10 mouse cellular contexts compared by ENCODE assay signal in the genomic region with DNA sequence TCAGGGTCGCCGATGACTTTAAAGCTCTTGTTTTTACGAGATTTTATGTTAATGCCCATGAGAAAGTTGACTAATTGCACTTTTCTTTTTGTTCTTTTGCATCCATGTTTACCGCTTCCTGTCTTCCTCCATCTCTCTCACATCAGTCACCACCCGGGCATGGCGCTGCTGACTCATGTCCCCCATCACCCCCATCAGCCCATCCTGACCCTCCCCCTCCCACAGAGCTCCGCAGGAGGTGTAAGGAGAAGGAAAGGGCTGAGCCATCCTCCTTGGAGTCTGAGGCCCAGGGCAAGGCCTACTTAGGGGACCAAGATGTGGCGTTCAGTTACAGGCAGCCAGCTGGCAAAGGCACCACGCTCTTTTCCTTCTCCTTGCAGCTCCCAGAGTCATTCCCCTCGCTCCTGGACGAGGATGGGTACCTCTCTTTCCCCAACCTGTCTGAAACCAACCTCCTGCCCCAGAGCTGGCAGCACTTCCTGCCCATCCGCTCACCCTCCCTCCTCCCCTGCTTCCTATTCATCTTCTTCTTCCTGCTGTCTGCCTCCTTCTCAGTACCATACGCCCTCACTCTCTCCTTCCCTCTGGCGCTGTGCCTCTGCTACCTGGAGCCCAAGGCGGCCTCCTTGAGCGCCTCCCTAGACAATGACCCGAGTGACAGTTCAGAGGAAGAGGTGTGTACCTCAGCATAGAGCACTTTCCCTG.
A peak's percentile ranks its signal among the peaks of the same experiment; 100 is the strongest.
DNase-seq lines count a peak whose midpoint lies in the region; ATAC-seq and TF ChIP-seq lines count a peak whose summit lies in the region.
"Had no signal": no experiment of that assay in that cellular context is flagged by ENCODE, and none has a peak within 500 bp of the region (broad histone marks: within the 10 kb centered on the region; RNA-seq: fewer than 3 reads in every experiment).

No protein-coding gene starts in this region.

- H3K27me3 ChIP-seq in heart, embryonic 15.5 days = no peaks in the 10 kb centered on the region
- H3K27me3 ChIP-seq in intestine, embryonic 16.5 days (replicated peaks; ENCODE audit: control insufficient read depth, insufficient read depth, low read length) = no peaks in the 10 kb centered on the region
- H3K27me3 ChIP-seq: limb, embryonic 13.5 days had no signal

- H3K27ac ChIP-seq in heart, embryonic 15.5 days = 0 out of 2 replicates have a peak overlapping the region, but pooled peaks have one; percentile 15
- no peak overlapping the region for H3K27ac ChIP-seq in ES-E14 (ENCODE audit: insufficient read depth, low read depth, low read length, poor library complexity, severe bottlenecking)
- no peak overlapping the region for H3K27ac ChIP-seq in intestine, embryonic 16.5 days (ENCODE audit: low read length)
- H3K27ac ChIP-seq: limb, embryonic 13.5 days had no signal

- in situ Hi-C loops in ES-E14 (cut with MboI; ENCODE audit: low sequenced_read_pairs in 2 of 2, unreplicated experiment in 2 of 2) = no loop called here

- no peaks in the 10 kb centered on the region for H3K9me3 ChIP-seq in heart, embryonic 15.5 days (replicated peaks)
- H3K9me3 ChIP-seq in ES-E14 (ENCODE audit: control insufficient read depth, insufficient read depth, low read depth, low read length) = no peaks in the 10 kb centered on the region
- H3K9me3 ChIP-seq in intestine, embryonic 16.5 days (ENCODE audit: control insufficient read depth, low read length) = no peaks in the 10 kb centered on the region
- H3K9me3 ChIP-seq: limb, embryonic 13.5 days had no signal

- ATAC-seq in heart, embryonic 15.5 days (replicated peaks; ENCODE audit: insufficient number of reproducible peaks, insufficient read depth, low FRiP score, low read depth) = no peak
- ATAC-seq in intestine, embryonic 16.5 days = no peak

- no peak overlapping the region for H3K4me3 ChIP-seq in heart, embryonic 15.5 days
- 0 out of 4 replicates have a peak overlapping the region, but pooled peaks of 1 of the 2 experiments have one; percentile 14 for H3K4me3 ChIP-seq in ES-E14 (ENCODE audit: insufficient read depth in 1 of 2, low read depth in 1 of 2, low read length in 2 of 2, poor library complexity in 1 of 2, severe bottlenecking in 1 of 2)
- H3K4me3 ChIP-seq in intestine, embryonic 16.5 days (ENCODE audit: low read length) = no peak overlapping the region
- H3K4me3 ChIP-seq: limb, embryonic 13.5 days had no signal

- 52% methylated on average over 17 of the region's 17 CpGs for WGBS in heart, embryonic 15.5 days
- WGBS in intestine, embryonic 16.5 days = 49% methylated on average over 17 of the region's 17 CpGs

- peaks cover 39% of the 10 kb centered on the region for H3K4me1 ChIP-seq in heart, embryonic 15.5 days (replicated peaks)
- H3K4me1 ChIP-seq in ES-E14 (ENCODE audit: control insufficient read depth in 2 of 2, insufficient read depth in 2 of 2, low read length in 2 of 2, poor library complexity in 1 of 2) = peaks cover 3 to 8% of the 10 kb centered on the region in 2 experiments; a peak in 1 of 4 replicates
- no peaks in the 10 kb centered on the region for H3K4me1 ChIP-seq in intestine, embryonic 16.5 days (ENCODE audit: control insufficient read depth, insufficient read depth, low read length)
- H3K4me1 ChIP-seq: limb, embryonic 13.5 days had no signal

- H3K9ac ChIP-seq in heart, embryonic 15.5 days = no peak overlapping the region
- peak overlapping the region; percentile 8 for H3K9ac ChIP-seq in ES-E14 (ENCODE audit: insufficient read depth, low read depth, low read length, poor library complexity, severe bottlenecking)
- H3K9ac ChIP-seq in intestine, embryonic 16.5 days (ENCODE audit: low read depth, low read length) = no peak overlapping the region
- H3K9ac ChIP-seq: limb, embryonic 13.5 days had no signal

- no peak for DNase-seq in heart, adult 8-10 months (ENCODE audit: low spot score)
- DNase-seq in ES-E14 (ENCODE audit: low read depth, low spot score) = no peak
- peak; percentile 32 for DNase-seq in cerebellum, postnatal 14 days
- peak; percentile 12 for DNase-seq in lung, postnatal 36 days
- DNase-seq in gastrocnemius, postnatal 4 days (ENCODE audit: low spot score in 2 of 2) = no peak
- no peak for DNase-seq in layer of hippocampus, postnatal 14 days (ENCODE audit: low spot score in 2 of 2)
- DNase-seq: layer of hippocampus, adult 9-11 months had no signal

- H3K36me3 ChIP-seq in heart, embryonic 15.5 days = peaks cover 7% of the 10 kb centered on the region; the same call in 1 of the 2 replicates
- no peaks in the 10 kb centered on the region for H3K36me3 ChIP-seq in ES-E14 (ENCODE audit: control insufficient read depth, insufficient read depth, low read length, poor library complexity, severe bottlenecking)
- H3K36me3 ChIP-seq in intestine, embryonic 16.5 days (ENCODE audit: control insufficient read depth, insufficient read depth, low read length) = peaks cover 5% of the 10 kb centered on the region; the same call in 1 of the 2 replicates

- H3K4me2 ChIP-seq in heart, embryonic 15.5 days = no peak overlapping the region
- H3K4me2 ChIP-seq in intestine, embryonic 16.5 days (ENCODE audit: low read depth, low read length) = no peak overlapping the region
- H3K4me2 ChIP-seq: limb, embryonic 13.5 days had no signal

TF ChIP-seq in ES-E14, 5 proteins besides CTCF, POLR2A, EP300 and RAD21:
- TF ChIP-seq ZNF384 (IDR thresholded peaks at IDR 0.05; ENCODE audit: low read depth, low read length) (no peak), MAFK (IDR thresholded peaks at IDR 0.05; ENCODE audit: insufficient read depth, low read depth, low read length) (0 out of 2 replicates have a peak, but pooled peaks have one; percentile 21)

Comparison
In these comparisons a context has a peak if more than half of its experiments do, and no peak if none do; other contexts are left out.
1. DNase-seq: peak in cerebellum, postnatal 14 days (2 of 2) and lung, postnatal 36 days (single experiment); none in heart, adult 8-10 months (single experiment), ES-E14 (single experiment), gastrocnemius, postnatal 4 days (0 of 2) and layer of hippocampus, postnatal 14 days (0 of 2).